Mouse (Mus musculus) cortical plate, adult 2 months (tissue): Measurements from ENCODE around the gene Podxl2.

Experiments
- CTCF ChIP-seq: fragments of 200-500 bp; IDR thresholded peaks from 2 replicates; pipeline ENCODE4 v1.5.1; 2011; ENCODE audit warnings: mild to moderate bottlenecking, control low read depth, low read length; ENCODE audit not compliant: insufficient read depth; ENCODE audit errors: extremely low read depth
- POLR2A ChIP-seq: fragments of 200-500 bp; IDR thresholded peaks from 2 replicates; pipeline ENCODE4 v1.6.1; 2011; ENCODE audit warnings: mild to moderate bottlenecking, low read length, control low read depth; ENCODE audit not compliant: insufficient read depth; ENCODE audit errors: extremely low read depth

GRCm38 (mm10) chr6:88842731-88843151 lies 32.1 kb downstream of the Podxl2 start:
- TF ChIP-seq POLR2A, result 0 out of 2 replicates have a peak, but pooled peaks have one; percentile 15
- TF ChIP-seq CTCF, result no peak
